Mouse (Mus musculus): ENCODE data around the gene Mroh2a.

DNA sequence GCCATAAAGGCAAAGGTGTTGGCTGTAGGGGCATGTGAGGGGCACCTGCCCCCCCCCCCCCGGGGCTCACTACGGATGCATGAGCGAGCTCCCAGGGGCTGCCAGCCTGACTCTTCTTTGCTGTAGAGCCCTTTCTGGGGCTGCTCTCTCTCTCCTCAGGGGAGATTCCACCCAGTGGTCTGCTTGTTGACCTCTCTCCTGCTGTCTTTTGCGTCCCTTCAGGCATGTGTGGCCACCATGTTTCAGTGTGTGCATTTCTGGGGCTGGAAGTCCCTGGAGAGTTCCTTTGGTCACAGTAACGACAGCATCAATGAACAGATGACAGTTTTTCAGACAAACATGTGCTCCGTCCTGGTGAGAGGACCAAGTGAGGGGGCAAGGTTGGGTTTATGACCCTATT lies 31.6 kb downstream of the Mroh2a start:
- no peak for TF ChIP-seq POLR2A (IDR thresholded peaks at IDR 0.05; ENCODE audit: extremely low read depth, insufficient read depth, low read length)
- TF ChIP-seq CTCF (IDR thresholded peaks at IDR 0.05; ENCODE audit: low read depth, low read length), result no peak

All from liver, adult 2 months (tissue).